Mouse (Mus musculus) 3T3-L1 (cell line): Measurements from ENCODE around the gene Raly.

ENCODE experiments used
- DNase-seq: peaks from one replicate; pipeline ENCODE4 v3.0.0-alpha.2; 2015; ENCODE audit warnings: low read depth, low spot score

Gene Raly

DNA sequence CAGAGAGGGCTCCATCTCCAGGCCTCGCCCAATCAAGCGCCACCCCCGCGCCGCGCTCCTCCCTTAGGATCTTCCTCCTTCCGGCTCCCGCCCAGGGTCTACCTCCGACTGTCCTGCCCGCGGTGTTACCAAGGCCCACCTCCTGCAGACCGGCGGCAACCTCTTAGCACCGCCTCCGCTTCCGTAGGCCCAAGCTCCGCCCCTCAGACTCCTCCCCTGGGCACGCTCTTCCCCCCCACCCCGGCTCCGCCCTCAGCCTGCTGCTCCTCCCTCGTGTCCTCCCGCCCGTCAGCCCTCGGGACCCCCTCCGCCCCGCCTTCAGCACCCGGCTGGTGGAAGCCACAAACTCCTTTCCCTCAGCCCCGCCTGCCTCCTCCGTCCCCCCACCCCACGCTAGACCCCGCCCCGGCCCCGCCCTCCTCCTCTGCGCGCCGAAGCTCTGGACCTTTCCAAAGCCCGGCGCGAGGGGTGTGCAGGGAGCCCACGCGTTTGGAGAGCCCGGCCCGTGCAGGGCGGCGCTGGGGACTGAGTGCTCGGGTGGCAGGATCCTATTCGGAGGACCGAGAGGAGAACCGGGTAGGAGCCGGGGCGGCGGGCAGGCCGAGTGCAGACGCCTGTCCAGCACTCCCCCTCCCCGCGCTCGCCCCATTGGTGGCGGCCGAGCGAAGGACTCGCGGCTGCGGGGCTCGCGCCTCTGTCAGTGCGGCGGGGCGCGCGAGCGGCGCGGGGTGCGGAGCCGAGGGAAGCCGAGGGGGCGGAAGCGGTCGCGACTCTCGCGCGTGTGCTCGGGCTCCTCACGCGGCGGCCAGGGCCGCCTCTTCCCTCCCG is at the start of gene Raly, which contains the start of gene a:
Gene Raly, plus strand, starts transcription at position 441 of the 828 bp plus-strand sequence.
Gene a, plus strand, starts transcription at position 747 of the 828 bp plus-strand sequence.
- peak; percentile 99 for DNase-seq

DNA sequence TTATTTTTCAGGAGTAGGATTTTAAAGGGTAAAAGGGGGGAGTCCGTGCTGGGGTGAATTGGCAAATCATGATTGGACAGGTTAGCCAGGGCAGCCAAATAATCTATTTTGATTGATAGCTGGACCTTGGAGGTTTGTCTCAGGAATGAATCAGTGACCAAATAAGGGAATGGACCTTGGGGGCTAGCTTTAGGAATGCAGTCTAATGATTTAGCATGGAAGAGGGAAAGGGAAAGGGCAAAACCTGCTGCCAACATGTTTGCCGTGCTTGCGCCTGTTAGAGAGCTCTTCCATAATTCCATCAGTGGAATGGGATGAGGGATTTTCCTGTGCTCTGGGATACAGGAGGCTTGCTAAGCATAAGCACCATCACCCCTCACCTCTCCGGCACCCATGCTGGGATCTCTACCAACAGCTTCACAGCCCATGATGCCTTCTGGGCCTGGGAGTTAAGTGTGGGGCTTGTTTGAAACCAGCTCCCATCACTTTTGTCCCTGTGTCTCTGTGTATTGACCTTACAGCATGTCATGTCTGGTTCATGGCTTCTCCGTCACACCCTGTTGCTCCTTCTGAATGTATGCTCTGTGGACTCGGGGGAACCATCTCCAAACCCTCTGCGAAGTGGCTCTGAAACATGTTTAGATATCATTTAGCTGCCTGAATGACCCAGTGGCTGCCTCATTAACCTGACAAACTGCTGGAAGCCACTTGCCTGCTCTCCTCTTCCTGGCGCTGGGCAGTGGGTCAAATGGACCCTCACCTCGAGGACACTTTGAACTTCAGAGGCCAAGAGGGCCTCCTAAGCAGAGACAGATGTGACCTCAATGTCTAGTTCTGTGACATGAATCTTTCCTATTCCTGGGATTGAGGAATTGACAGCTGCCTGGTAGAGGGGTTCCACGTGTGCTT is 47.7 kb upstream of the Raly start:
- DNase-seq, result peak; percentile 82

DNA sequence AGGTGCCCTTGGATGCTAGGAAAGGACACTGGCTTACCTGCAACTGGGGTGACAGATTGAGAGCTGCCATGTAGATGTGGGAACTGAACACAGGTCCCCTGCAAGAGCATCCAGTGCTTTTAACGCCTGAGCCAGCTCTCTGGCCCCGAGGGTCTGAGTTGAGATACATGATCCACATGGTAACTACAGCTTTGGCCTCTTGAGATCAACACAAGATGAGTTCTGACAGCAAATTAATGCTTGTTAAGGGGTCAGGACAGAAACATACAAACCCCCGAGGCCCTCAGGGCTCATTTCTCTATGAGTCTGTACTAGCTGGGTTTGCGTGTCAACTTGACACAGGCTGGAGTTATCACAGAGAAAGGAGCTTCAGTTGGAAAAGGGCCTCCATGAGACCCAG is 47.0 kb upstream of the Raly start:
- DNase-seq, result no peak

DNA sequence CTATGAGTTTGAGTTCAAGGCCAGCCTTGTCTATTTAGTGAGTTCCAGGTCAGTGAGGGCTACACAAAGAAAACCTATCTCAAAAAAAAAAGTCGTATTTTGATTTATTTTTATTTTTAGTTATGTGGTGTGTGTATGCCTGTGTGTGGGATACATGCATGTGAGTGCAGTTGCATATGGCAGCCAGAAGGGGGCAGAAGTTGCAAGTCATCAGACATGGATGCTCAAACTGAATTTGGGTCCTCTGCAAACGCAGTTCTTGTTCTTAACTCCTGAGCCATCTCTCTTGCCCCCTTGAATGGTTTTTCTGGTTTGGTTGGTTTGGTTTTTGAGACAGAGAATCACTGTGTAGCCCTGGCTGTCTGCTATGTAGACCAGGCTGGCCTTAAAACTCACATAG is 42.5 kb upstream of the Raly start:
- no peak for DNase-seq

DNA sequence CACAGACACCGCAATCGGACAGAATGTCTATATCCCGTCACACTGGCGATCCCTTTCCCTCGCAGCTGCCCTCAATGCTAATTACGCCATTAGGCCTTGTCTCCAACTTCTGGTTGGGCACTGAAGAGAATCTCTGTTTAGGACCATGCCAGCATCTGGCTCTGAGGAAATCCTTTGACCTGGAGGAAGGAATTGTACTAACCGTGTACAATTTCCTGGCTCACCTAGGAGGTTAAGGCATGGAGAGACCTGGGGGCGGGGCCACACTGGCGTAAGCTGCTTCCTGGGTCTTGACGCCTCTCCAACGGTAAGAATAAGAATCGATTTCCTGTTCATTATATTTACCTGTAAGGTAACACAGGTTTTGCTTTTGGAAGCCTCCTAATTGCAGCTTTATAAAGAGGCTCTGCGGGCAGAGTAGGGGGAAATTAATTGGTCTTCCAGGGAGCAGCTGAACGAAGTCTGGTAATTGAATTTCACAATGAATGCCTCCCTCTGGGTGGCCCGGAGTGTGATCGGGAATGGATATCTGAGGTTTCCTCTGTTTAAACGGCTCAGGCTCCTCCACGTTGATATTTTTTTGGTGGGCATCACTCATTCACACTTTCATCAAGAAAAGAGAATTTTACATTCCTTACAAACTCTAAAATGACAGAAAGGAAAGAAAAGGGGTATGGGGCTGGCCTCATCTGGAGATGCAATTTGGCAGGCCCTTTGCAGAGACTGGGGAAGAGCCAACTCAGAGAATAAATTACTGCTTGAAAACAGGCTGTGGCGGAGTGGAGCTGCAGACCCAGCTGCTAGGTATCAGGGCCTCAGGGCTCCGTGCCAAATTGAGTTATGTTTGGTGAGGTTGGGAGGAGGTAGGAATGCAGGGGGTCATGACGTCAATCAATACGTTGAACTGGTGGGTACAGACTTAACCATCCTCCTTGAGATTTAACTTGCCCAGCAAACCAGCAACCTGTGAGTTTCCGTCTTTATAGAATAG is 41.6 kb upstream of the Raly start:
- DNase-seq, result no peak

DNA sequence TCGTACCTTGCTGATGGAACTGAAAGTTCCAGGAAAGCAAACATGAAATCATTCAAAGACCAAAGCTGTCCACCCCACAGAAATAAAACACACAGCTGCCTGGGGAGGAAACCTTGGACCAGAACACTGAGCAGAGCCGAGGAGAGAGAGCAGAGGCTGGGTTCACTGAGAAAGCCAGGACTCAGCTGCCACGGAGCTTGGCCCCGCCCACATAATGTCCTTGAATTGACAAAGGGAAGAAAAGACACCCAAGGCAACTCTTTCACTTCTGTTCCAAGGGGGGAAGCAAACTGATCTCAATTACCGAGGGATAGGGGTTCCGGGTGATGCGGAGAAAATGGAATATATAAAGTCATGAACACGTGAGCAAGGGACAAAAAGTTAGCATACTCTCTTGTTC is 39.0 kb upstream of the Raly start:
- DNase-seq, result no peak

DNA sequence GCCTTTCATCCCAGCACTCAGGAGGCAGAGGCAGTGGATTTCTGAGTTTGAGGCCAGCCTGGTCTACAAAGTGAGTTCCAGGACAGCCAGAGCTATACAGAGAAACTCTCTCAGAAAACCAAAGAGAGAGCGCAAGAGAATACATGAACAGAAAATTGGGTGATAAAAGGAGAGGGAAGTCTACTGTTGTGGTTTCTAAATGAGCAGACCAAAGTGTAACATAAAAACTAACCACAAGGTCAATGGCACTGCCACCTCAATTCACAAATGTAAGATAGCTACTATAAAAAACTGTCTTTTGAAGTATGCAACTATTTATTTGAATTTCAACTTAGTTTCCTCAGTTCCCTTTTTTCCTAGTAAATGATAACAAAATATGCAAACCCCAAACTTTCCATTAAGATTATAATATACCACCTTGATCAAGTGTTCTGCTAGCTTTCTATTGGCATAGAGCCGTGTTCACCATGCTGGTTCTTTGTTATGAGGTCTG is 36.8 kb upstream of the Raly start:
- DNase-seq, result no peak

DNA sequence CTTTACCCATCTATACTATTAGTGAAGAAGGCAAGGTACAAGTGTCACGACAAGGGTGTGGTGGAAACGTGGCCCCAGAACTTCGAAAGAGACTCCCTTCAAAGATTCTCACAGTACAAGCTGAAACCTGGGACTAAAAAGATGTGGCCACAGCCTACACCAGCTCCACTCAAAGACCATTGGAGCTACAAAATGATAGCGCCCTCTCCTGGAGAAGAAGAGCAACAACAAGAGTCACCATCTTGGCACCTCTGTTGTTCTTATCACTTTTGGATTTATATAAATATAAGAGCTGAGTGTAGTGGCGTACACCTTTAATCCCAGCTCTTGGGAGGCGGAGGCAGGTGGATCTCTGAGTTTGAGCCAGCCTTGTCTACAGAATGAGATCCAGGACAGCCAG is 35.1 kb upstream of the Raly start:
- DNase-seq, result no peak

DNA sequence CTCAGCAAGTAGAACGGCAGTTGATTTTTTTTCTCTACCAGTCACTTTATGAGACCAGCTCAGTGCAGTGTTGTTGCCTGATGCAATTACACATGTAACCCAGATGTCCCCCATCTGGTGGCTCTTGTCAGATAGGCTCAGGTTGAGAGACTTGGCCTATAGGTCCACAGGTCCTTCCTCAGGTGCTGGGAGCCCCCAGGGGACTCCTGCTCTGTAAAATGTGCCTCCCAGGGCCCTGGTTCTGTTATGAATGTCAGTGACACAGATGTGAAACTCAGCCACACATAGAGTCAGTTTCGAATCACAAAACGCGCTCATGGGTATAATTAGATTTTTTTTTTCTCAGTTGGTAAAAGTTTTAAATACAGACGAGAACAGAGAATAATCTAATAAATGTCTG is 33.2 kb upstream of the Raly start:
- DNase-seq, result no peak

DNA sequence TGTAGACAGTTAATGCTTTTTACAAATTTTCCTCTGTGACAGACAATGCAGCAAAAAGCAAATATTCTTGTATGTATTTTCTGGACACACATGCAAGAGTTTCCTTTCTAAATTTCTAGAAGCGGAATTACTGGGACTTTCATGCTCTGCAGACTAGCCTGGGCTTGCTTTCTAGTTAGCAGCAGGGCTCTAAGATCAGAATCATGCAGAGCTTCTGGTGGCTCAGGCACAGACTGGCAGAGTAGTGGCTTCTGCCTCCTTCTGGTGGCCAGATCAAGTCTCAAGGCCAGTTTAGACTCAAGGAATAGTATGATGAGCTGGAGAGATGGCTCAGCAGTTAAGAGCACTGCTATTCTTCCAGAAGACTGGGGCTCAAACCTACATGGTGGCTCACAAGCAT is 32.4 kb upstream of the Raly start:
- no peak for DNase-seq

DNA sequence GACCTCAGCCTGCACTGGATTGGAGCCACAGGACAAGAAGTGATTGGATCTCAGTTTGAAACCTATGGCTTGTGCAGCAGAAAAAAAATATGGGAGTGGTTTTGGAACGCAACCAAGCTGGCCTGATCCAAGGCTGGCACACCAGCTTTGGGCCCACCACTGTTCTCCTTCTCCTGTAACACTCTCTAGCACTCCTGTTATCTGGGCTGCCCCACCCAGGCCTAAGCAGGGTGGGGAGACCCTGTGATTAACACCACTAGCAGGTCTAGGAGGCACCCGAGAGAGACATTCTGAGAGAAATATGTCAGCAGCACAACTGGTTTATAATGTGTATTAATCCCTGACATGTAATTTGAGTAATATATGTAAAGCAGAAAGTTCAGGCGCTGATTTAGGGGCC is 27.7 kb upstream of the Raly start:
- no peak for DNase-seq

DNA sequence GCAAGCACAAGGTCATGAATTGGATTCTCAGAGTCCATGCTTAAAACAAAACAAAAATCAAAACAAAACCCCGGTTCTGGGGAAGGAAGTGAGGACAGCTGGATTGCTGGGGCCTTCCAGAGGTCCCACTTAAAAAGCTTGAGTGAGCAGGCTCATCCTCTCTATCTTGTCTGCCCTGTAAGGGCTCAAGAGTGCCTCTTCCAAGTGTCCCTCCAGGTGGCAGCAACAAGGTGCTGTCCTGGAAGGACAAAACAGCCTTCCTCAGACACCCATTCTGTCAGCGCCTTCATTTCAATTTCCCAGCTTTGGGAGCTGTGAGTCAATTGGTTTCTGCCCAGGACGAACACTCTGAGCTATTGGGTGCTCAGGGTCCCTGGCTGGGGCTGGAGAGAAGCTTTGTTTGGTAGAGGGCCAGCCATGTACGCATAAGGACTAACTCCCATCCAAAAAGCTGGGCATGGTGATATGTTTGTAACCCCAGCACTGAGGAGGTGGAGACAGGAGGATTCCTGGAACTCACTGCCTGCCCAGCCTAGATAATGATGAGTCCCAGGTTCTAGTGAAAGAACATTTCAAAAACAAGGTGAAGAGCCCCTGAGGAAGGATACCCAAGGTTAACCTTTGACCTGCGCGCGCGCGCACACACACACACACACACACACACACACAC is 25.9 kb upstream of the Raly start:
- DNase-seq, result no peak

DNA sequence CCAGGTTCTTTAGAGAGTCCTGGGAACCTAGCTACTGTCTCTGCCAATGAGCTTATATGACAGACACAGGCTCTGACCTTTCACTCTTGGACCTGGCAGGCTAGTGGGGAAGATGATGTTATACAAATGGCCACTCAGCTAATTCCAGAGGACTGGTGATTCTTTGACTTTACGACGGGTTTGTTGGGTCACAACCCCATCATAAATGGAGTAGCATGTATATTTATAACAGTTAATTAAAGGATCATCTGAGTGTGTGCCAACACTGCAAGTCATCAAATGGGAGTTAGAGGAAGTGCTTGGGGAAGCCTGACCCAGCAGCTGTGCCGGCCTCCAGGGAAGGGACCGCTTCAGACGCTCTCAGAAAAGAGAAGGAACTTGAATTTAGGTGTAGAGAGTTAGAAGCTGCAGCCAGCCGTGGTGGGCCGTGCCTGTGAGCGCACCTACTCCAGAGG is 25.3 kb upstream of the Raly start:
- DNase-seq, result no peak

DNA sequence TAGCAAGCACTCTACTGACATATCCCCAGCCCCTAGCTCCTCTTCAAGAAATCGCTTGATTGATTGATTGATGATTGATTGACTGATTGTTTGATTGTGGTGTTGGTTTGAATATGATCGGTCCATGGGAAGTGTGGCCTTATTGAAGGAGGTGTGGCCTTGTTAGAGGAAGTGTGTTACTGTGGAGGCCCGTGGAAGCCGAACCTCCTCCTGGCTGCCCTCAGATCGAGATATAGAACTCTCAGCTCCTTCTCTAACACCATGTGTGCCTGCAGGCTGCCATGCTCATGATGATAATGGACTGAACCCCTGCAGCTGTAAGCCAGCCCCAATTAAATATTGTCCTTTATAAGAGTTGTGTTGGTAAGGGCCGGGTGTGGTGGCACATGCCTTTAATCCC is 23.8 kb upstream of the Raly start:
- DNase-seq, result no peak

DNA sequence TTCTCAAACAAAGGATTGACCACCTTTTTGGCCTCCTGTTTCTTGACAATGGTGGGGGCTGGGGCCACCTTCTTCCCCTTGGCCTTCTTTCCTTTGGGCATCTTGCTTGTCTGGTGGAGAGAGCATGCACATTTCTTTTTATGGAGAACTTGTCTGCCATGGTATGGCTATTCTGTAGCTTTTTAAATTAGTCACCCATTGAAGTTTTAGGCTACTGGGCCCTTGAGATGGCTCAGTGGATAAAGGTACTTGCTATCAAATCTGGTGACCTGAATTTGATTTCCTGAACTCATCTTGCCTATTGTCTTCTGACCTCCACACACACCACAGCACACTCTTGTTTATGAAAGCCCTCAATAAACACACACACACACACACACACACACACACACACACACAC is 21.0 kb upstream of the Raly start, which contains the start of gene Gm14214:
Gene Gm14214, minus strand, starts transcription at position 101 of the 400 bp plus-strand sequence.
- DNase-seq, result no peak

DNA sequence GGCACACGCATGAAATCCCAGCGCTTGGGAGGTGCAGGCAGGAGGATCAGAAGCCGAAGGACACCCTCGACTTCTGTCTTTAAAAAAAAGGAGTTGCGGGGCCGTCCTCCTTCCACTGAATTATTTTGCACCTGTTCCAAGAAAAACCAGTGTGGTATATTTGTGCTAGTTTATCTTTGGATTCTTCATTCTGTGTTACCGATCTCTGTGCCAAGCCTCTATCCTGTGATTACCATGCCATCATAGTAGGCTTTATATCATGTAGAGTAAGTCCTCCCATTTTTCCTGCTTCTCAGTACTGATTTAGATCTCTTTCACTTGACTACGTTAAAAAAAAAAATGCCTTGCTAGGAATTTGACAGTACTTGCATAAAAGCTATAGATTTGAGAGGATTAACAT is 19.3 kb upstream of the Raly start:
- no peak for DNase-seq

DNA sequence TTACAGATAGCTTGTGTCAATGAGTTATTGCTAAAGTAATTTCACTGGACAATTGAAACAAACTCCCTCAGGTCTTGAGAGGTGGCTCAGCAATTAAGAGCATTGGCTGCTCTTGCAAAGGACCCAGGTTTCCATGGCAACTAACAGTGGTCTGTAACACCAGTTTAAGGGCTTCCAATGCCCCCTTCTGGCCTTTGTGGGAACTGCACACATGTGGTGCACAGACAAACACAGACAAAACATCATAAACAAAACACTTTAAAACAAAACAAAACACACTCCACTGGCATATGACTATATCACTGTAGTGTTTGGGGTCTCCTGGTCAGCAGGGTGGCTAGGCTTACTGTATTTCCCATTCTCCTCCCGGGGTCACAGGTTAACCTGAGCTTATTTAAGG is 16.9 kb upstream of the Raly start:
- peak; percentile 42 for DNase-seq

DNA sequence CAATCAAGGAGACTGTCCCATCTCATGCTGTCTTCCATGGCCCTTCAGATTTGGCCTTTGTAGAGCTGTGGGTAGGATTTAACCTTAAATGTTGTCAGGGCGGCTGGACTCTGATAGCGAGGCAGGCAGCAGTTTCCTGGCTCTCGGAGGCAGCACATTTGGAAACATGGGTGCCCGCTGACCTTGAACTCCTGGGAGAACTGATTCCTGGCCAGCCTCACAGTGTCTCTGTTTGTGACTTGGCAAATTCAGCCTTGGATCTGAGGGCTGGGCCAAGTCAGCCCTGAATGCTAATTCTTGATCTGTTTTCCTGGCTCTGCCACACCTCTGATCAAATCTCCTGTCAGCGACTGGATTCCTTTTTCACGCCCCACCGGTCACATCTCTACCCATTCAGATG is 14.4 kb upstream of the Raly start:
- no peak for DNase-seq

DNA sequence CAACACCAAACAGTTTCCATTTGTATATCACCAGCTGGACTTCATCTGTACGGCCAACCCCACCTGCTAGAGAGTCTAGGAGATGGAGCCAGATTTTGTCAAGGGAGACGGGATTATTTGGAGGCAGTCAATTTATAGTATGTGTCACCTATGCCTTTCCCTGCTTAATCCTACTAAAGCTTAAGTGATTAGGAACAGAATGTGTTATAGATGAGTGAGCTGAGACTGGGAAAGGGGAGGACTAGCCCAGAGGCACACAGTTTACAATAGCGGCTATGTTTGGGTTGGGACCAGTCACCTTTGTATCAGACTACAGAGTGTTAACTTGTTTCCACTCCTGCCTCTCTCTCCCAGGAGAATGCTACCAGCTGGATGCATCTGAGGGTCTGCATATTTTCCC is 11.2 kb upstream of the Raly start:
- no peak for DNase-seq

DNA sequence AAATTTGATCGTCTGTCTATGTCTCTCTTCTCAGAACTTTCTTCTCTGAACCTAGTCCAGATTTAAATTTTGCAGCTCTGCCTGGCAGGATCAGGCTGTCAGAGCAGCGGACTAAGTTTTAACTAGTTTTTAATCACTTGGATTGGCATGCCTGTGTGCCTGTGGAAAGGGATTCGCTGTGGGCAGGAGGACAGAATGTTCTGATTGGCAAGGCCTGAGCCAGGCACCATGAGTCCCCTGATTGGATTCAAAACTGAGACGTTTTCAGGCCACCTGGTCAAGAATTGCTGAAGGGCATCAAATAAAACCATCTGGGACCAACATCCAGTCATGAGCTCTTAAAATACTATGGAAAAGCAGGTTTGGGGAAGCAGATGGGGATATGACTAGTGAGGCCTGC is 8.5 kb upstream of the Raly start:
- DNase-seq, result no peak
